Mouse (Mus musculus) T-cell, adult 2 months (primary cell): ENCODE measurements around the gene Pcbp4.

ENCODE experiments used
- DNase-seq: peaks from one replicate; pipeline ENCODE4 v3.0.0; 2022; ENCODE audit warnings: low spot score

Pcbp4 gene

GRCm38 (mm10) chr9:106464751-106465541, 11.9 kb downstream of the Pcbp4 start:
- DNase-seq = peak; percentile 40

DNA sequence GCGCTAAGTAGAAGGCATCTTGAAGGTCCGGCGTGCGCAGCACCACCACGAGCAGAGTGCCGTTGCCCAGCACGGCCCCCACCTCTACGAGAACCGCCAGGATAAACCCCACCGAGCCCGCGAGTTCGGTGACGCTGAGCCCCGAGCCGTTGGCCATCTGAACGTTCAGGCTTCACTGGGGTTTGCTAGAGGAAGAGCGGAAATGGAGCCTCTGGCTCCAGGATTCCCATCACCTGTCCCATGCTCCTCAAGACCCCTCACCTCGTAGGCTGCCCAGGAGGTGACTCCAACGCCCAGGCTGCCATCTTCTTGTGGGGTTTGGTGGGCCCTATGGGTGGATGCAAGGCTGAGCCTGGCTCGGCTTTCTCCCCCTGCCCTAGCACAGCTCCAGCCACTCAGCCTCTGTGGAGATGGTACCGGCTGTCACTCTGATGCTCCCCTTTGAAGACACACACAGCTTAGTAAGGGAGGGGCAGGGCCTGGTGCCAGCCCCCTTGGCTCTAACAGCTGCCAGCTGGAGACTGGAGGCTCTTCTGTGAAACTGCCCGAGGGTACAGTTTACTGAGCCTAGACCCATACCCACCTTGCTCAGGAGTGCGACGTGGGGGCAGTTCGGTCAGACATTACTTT, 12.6 kb downstream of the Pcbp4 start, which contains the start of gene Gpr62:
Gene Gpr62, minus strand, starts transcription at position 368 of the 630 bp plus-strand sequence.
- no peak for DNase-seq

- DNase-seq = no peak
Observed at GRCm38 (mm10) chr9:106466721-106467120, 13.6 kb downstream of the Pcbp4 start.

GRCm38 (mm10) chr9:106467746-106468145, 14.7 kb downstream of the Pcbp4 start:
- no peak for DNase-seq

DNA sequence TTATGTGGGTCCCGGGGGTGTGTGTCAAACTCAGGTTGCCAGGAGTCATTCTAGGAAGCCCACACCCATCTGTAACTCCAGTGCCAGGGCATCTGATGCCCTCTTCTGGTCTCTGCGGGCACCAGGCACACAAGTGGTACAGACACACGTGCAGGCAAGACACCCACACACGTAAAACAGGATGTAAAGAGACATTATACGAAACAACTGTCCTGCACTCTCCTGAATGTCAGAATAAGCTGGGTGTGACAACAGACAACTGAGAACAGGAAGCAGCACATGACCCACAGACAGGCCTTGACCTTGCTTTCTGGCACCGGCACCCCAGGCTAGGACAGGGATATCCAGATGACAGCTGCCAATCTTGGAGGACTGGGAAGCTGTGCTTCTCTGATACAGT, 16.2 kb downstream of the Pcbp4 start:
- no peak for DNase-seq

- no peak for DNase-seq
Observed at GRCm38 (mm10) chr9:106469776-106470175, 16.7 kb downstream of the Pcbp4 start.

GRCm38 (mm10) chr9:106470991-106471750, 18.1 kb downstream of the Pcbp4 start:
- no peak for DNase-seq

DNA sequence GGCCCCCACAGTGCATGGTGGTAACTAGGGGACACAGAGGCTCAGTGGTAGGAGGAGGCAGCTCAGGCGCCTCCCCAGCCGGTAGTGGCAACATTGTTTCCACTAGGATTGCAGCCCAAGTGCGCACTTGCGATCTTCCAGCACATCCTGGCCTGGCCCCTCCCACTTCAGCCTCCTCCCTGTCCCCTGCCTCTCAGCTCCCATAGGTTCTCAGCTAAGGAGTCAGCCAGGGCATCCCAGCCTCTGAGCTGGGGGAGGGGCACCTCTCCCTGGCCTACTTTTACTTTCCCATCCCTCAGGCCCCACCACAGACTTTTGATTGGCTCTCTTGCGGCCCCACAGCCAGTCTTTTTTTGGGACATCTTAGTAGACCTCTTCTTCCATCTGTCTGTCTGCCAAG, 18.8 kb downstream of the Pcbp4 start:
- DNase-seq = no peak

- DNase-seq = no peak
Observed at GRCm38 (mm10) chr9:106472321-106472720, 19.2 kb downstream of the Pcbp4 start.

DNA sequence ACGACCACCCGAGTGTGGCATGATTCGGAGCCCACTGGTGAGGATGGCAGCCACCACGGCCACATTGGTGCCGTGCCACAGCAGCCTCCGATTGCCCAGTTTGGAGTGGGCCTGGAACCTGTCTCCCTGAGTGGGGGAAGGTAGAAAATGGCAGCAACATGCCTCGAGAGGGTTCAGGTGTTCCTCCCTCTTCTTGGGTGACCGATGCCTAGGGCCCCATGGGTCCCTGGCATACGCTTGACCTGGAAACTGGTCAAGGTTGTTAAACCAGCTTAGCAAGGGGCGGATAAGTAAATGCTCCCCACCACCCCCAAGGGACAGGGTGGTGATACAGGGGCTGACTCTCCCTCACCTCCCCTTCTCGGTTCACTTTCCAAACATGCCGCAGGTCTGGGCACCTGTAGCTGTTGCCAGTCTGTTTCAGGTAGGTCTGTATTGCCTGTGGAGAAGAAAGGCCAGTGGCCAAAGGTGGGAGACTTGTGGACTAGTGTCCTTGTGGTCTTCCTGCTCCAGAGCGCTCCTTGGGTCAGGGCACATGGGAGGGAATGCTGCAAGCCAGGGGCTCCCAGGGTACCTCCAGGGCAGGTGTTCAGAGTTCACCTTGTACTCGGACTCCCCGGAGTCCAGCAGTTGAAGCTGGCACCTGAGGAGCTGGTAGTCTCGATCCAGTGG, 20.1 kb downstream of the Pcbp4 start:
- DNase-seq = no peak

DNA sequence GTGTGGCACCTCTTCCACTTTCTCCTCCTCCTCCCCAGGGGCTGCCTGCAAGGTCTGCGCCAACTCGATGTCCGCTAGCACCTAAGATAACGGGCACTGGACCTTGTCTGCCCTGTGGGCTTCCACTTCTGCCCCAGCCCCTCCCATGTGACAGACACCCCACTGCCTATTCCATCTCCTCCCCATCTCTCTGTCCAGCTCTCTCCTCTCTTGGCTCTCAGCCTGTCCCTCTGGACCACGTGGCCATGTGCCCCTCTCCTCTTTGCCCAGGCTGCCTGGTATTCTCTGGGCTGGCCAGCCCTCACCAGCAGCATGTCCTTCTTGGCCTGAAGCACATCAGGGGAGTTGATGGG, 20.6 kb downstream of the Pcbp4 start:
- no peak for DNase-seq

- peak; percentile 56 for DNase-seq
Observed at GRCm38 (mm10) chr9:106474456-106474855, 21.4 kb downstream of the Pcbp4 start.

GRCm38 (mm10) chr9:106475046-106475445, 22.0 kb downstream of the Pcbp4 start:
- DNase-seq = peak; percentile 1

- DNase-seq = no peak
Observed at GRCm38 (mm10) chr9:106475663-106476001, 22.5 kb downstream of the Pcbp4 start, which contains the start of gene Rrp9. Rrp9 (plus strand) TSS chr9:106475963.

DNA sequence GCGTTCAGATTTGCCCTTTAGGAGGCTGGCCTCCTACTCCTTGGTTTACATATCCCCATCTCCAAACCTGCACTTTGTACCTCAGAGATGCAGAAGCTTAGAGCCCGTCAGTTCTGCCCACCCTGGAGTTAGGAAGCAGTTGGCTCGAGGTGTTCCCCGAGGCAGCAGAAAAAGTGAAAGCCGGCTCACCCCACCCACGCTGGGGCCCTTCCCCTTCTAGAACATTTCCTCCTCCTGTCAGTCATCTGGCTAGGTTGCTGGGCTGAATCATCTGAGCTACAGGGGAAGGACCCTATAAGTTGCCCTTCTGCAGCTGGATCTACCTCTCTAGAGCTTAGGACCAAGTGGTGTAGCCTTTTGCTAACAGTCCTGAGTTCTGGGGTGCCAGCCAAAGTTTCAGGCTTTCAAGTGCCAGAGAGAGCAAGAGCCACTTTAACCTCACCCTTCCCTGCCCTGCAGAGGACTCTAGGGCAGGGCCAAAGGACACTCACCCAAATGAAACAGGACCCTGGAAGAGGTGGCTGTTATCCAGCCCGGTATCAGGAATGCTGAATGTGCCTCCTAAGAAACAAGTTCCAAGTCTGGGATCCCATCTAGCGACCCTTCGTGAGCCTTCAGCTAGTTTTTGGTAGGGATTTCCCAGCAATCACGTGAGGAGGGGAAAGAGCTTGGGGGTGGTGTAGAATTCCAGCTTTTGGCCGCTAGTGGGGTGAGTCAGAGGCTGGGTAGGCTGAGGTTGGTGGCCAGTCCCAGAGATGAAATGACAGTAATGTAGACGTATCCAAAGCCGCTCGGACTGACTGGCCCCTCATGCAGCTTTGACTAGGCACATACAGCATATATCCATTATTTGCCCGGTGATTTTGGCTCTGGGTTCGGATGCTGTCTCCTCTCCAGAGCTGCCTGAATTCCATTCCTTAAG, 23.2 kb downstream of the Pcbp4 start:
- DNase-seq = peak; percentile 67

DNA sequence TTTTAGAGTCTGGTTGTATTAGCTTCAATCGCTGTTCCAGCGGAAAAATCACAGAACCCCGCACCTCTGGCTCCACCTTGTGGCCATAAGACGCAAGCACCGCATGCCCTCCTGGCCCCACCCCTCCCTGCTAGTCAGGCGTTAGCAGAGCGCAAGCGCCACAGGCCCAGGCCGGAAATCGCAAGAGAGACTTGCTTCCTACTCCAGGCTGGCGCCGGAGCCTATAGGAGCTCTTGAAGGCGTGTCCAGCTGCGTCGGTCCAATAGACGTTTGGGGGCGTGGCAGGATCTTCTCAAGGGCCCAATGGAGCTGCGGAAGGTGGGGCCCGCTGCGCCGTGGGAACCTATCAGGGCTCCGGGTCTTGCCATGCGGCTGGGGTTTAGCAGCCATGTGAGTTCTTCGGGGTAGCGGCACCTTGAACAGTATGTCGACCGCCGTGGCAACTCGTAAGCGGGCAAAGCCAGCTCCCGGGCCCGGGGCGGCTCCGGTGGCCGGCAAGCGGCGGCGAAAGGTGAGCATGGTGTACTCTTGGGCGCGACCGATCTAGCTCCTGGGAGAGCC, 23.9 kb downstream of the Pcbp4 start, which contains the start of gene Parp3:
Gene Parp3, minus strand, starts transcription at position 26 of the 561 bp plus-strand sequence.
- DNase-seq = peak; percentile 100

- no peak for DNase-seq
Observed at GRCm38 (mm10) chr9:106477649-106478048, 24.6 kb downstream of the Pcbp4 start.

DNA sequence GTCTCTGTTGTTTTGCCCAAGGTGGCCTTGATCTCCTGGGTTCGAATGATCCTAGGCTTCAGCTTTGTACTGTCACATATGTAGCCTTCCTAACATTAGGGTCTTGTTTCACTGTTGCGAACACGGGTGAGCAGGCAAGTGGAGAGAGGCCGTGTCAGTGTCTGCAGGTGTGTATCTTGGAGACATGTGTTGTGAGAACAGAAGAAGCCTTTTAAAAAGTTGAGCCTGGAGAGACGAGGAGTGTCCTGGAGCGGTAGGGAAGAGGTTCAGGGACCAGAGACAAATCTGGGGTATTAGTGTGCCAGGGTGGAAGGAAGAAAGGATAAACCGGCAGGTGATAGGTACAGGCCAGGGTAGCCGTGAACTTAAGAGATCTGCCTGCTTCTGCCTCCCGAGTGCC, 25.0 kb downstream of the Pcbp4 start:
- no peak for DNase-seq

DNA sequence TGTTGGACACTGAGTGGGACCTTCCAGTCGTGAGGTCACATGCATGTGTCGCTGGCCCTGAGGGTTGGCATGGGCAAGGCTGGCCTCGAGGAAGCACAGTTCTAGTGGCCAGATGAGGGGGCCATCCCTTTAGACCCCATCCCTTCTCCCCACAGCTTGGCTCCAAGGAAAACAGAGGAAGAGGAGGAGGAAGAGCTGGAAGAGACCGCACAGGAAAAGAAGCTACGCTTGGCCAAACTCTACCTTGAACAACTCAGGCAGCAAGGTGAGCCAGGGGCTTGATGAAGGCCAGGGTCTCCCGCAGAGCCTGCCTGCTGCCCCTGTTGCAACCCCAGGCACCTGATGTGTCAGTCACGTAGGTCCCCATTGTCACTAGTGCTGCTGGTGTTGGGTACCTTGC, 27.4 kb downstream of the Pcbp4 start:
- DNase-seq = no peak

DNA sequence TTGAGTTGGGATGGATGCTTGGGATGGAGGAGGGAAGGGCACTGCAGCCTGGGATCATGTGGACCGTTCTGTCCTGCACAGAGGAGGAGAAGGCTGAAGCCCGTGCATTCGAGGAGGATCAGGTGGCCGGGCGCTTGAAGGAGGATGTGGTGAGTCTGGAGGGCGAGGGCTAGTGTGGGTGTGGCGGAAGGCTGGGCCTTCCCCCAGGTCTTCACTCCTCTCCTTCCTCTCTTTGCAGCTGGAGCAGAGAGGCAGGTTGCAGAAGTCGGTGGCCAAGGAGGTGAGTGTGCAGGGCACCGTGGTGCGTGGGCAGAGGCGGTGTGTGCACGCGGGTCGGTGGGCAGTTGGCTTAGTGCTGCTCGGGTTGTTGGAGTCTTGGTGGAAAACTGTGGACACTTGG, 28.0 kb downstream of the Pcbp4 start:
- DNase-seq = no peak

DNA sequence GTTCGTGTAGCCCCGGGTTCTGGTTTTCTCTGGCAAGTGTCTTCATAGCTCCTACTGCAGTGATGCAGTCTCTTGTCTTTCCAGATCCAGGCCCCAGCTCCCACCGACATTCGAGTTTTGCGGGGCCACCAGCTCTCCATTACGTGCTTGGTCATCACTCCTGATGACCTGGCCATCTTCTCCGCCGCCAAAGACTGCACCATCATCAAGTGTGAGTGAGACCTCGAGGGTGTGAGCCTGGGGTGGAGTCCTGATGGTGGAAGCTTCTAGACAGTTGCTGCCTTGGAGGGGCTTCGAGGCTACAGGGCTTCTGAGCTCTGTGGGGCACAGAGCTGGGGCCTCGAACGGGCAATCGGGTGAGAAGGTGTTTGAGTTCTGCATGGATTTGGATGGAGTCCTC, 28.6 kb downstream of the Pcbp4 start:
- no peak for DNase-seq
